Mouse (Mus musculus) bone marrow macrophage, adult 2 months (primary cell): ENCODE measurements around the gene Got1.

ENCODE experiments used
- CTCF ChIP-seq: IDR thresholded peaks from 2 replicates; pipeline ENCODE4 v1.5.1; 2012; ENCODE audit warnings: low read depth, mild to moderate bottlenecking, low read length, moderate library complexity
- POLR2A ChIP-seq: IDR thresholded peaks from 2 replicates; pipeline ENCODE4 v1.6.1; 2012; ENCODE audit warnings: mild to moderate bottlenecking, low read depth, low read length, borderline replicate concordance

DNA sequence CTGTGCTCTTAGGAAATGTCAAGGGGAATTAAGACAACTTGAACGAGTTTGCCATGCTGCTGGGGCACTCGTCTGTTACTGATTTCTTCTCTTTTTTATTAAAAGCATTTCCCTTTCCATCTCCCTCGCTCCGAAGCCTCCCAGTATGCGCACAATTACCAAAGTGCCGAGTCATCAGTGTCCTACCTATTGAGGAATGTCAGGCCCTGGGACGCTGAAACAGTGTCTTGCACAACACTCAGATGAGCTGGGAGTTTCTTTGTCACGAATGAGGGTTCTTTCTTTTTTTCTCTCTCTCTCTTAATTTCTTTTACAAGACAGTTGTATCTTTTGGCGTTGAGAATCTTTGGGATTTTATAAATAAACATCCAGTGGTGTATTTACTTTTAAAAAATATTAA, 43.9 kb downstream of the Got1 start:
- TF ChIP-seq CTCF (no peak), POLR2A (no peak)
